Mouse (Mus musculus): Measurements from ENCODE around the gene Armc9.
A peak's percentile ranks its signal among the peaks of the same experiment; 100 is the strongest.

Gene Armc9

DNA sequence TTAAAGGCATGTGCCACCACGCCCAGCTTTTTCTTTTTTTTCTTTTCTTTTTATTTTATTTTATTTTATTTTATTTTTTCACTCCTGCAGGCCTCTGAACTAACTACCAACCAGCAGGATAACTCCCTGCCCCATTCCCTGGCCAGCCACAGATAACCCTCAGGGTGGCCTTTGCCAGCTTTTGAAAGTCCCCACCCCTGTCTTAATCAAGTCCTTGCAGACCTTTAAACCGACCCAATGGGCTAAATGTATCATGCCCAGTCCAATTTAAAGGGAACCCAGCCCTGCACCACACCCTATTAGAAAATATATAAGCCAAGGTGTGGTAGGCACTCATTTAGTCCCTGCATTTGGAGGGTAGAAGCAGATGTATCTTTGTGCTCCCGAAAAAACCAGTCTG is 157.7 kb downstream of the Armc9 start:
- H3K36me3 ChIP-seq (ENCODE audit: control insufficient read depth, insufficient read depth, low read length, poor library complexity, severe bottlenecking) = no peaks in the 10 kb centered on the region
- no peak for DNase-seq (ENCODE audit: low read depth, low spot score)
- no peaks in the 10 kb centered on the region for H3K27me3 ChIP-seq (ENCODE audit: control insufficient read depth, insufficient read depth, low read length, poor library complexity, severe bottlenecking)

- no peak for DNase-seq (ENCODE audit: low read depth, low spot score)
- Histone ChIP-seq H3K36me3 (ENCODE audit: control insufficient read depth, insufficient read depth, low read length, poor library complexity, severe bottlenecking) (no peaks in the 10 kb centered on the region), H3K27me3 (ENCODE audit: control insufficient read depth, insufficient read depth, low read length, poor library complexity, severe bottlenecking) (no peaks in the 10 kb centered on the region)
Observed at GRCm38 (mm10) chr1:86313096-86313771, 158.7 kb downstream of the Armc9 start.

DNA sequence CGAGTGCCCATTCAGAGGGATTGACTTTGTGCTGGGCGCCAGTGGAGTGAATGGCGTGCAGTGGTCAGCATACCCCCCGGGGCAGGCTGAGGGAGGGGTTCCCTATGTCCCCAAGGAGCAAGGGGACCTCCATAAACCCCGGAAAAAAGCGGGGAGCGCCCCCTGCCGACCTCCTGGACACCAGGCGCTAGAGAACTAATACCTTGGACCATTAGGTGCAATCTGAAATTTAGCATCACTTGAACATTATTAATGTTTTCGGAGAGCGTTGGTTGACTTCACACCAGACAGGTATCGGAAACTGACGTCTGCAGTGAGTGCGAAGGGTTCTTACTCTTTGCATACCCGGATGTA is 159.2 kb downstream of the Armc9 start:
- DNase-seq (ENCODE audit: low read depth, low spot score) = peak; percentile 62
- H3K27me3 ChIP-seq (ENCODE audit: control insufficient read depth, insufficient read depth, low read length, poor library complexity, severe bottlenecking) = no peaks in the 10 kb centered on the region

GRCm38 (mm10) chr1:86320822-86321413 is 166.3 kb downstream of the Armc9 start:
- Histone ChIP-seq H3K36me3 (ENCODE audit: control insufficient read depth, insufficient read depth, low read length, poor library complexity, severe bottlenecking) (no peaks in the 10 kb centered on the region), H3K27me3 (ENCODE audit: control insufficient read depth, insufficient read depth, low read length, poor library complexity, severe bottlenecking) (no peaks in the 10 kb centered on the region)
- no peak for DNase-seq (ENCODE audit: low read depth, low spot score)

More for the DNA sequence above, 159.2 kb downstream of the Armc9 start:
- H3K36me3 ChIP-seq (ENCODE audit: control insufficient read depth, insufficient read depth, low read length, poor library complexity, severe bottlenecking) = no peaks in the 10 kb centered on the region

Measured in splenic B cell, adult 2 months (primary cell).